7 mouse cellular contexts compared by ENCODE assay signal in genomic region chr12:24651642-24652342, GRCm38 (mm10). TPM values are rescaled to one million over a fixed set of nuclear protein-coding genes. Genes with fewer than 3 reads are reported as not detected.
DNase-seq lines count a peak whose midpoint lies in the region; ATAC-seq lines count a peak whose summit lies in the region.

No protein-coding gene starts in this region.

- peak overlapping the region; percentile 70 for H3K4me2 ChIP-seq in intestine, embryonic 15.5 days (replicated peaks)

- peaks cover 25% of the 10 kb centered on the region for H3K36me3 ChIP-seq in intestine, embryonic 15.5 days
- peaks cover 36% of the 10 kb centered on the region for H3K36me3 ChIP-seq in midbrain, embryonic 10.5 days

- H3K4me1 ChIP-seq in intestine, embryonic 15.5 days (replicated peaks): peaks cover 17% of the 10 kb centered on the region; the same call in 1 of the 2 replicates
- peaks cover 53% of the 10 kb centered on the region for H3K4me1 ChIP-seq in midbrain, embryonic 10.5 days

- intact Hi-C loops in left cerebral cortex, postnatal 25 days (cut with DNase I): no loop called here

- H3K4me3 ChIP-seq in intestine, embryonic 15.5 days (replicated peaks): peak overlapping the region; percentile 70
- peak overlapping the region; percentile 93 for H3K4me3 ChIP-seq in midbrain, embryonic 10.5 days

- H3K27ac ChIP-seq in intestine, embryonic 15.5 days: peak overlapping the region; percentile 85
- H3K27ac ChIP-seq in midbrain, embryonic 10.5 days (replicated peaks): peak overlapping the region; percentile 99

- DNase-seq in adrenal gland, adult 18-20 months (ENCODE audit: low spot score in 2 of 2): peak; percentile 98
- DNase-seq in embryo, embryonic 11 days: peak; percentile 96
- peak; percentile 95 for DNase-seq in gastrocnemius, postnatal 25 days
- DNase-seq in left cerebral cortex, postnatal 25 days (ENCODE audit: low spot score in 2 of 2): peak; percentile 90 to 94
- DNase-seq in midbrain, embryonic 10.5 days (ENCODE audit: low spot score): peak; percentile 96
- DNase-seq in right cerebral cortex, postnatal 4 days: peak; percentile 88

- peak overlapping the region; percentile 80 for H3K9ac ChIP-seq in intestine, embryonic 15.5 days

- peak; percentile 89 for ATAC-seq in intestine, embryonic 15.5 days

- H3K27me3 ChIP-seq in intestine, embryonic 15.5 days (replicated peaks): no peaks in the 10 kb centered on the region
- peaks cover 18% of the 10 kb centered on the region for H3K27me3 ChIP-seq in midbrain, embryonic 10.5 days (ENCODE audit: low read depth, poor library complexity, severe bottlenecking)

- no peaks in the 10 kb centered on the region for H3K9me3 ChIP-seq in intestine, embryonic 15.5 days
- H3K9me3 ChIP-seq in midbrain, embryonic 10.5 days (replicated peaks): no peaks in the 10 kb centered on the region

- WGBS in intestine, embryonic 15.5 days: 1% methylated on average over 36 of the region's 36 CpGs
- WGBS in midbrain, embryonic 10.5 days: under 1% methylated on average over 36 of the region's 36 CpGs

RNA-seq across cellular contexts. Expression of gene Klf11, which starts 0.7 kb away (rescaled TPM):
- 10 to 100 TPM; 10.7 to 15.5 TPM for total RNA-seq in adrenal gland, adult 18-20 months (2021)
- 1 to 10 TPM; 4.8 to 6.9 TPM for total RNA-seq in gastrocnemius, postnatal 25 days (2021)
- 8.9 and 10.9 TPM in 2 replicates for polyA plus RNA-seq in intestine, embryonic 15.5 days (2015; fragmentation: Nextera tagmentation; extraction: Ambion mirVana)
- total RNA-seq in left cerebral cortex, postnatal 25 days (2021): 1 to 10 TPM; 5.6 to 7.0 TPM
- polyA plus RNA-seq in midbrain, embryonic 10.5 days (2016; fragmentation: Nextera tagmentation; extraction: Ambion mirVana): 13.6 and 16.1 TPM in 2 replicates

RNA-seq across cellular contexts. Expression of gene Cys1, which starts 29.8 kb away (rescaled TPM):
- 1 to 10 TPM; 3.9 to 6.2 TPM for total RNA-seq in adrenal gland, adult 18-20 months (2021)
- total RNA-seq in gastrocnemius, postnatal 25 days (2021): 1 to 10 TPM; 3.0 to 3.5 TPM
- 2.1 and 2.3 TPM in 2 replicates for polyA plus RNA-seq in intestine, embryonic 15.5 days (2015; fragmentation: Nextera tagmentation; extraction: Ambion mirVana)
- 10 to 100 TPM; 15.5 to 15.6 TPM for total RNA-seq in left cerebral cortex, postnatal 25 days (2021)
- 0.39 and 0.49 TPM in 2 replicates for polyA plus RNA-seq in midbrain, embryonic 10.5 days (2016; fragmentation: Nextera tagmentation; extraction: Ambion mirVana)

RNA-seq across cellular contexts. Expression of gene Rrm2, which starts 56.2 kb away (rescaled TPM):
- 1 to 10 TPM; 4.6 to 5.1 TPM for total RNA-seq in adrenal gland, adult 18-20 months (2021)
- total RNA-seq in gastrocnemius, postnatal 25 days (2021): 1 to 10 TPM; 1.8 to 3.6 TPM
- 161 and 178 TPM in 2 replicates for polyA plus RNA-seq in intestine, embryonic 15.5 days (2015; fragmentation: Nextera tagmentation; extraction: Ambion mirVana)
- 1 to 10 TPM; 2.3 to 3.0 TPM for total RNA-seq in left cerebral cortex, postnatal 25 days (2021)
- 732 and 813 TPM in 2 replicates for polyA plus RNA-seq in midbrain, embryonic 10.5 days (2016; fragmentation: Nextera tagmentation; extraction: Ambion mirVana)

Comparison
In these comparisons a context has a peak if more than half of its experiments do, and no peak if none do; other contexts are left out.
1. Peak in every context shown above with its lines: DNase-seq, ATAC-seq, H3K4me3 ChIP-seq and H3K27ac ChIP-seq.